Mouse (Mus musculus) C2C12 (cell line): ENCODE data around the gene Tbc1d2.

Source experiments
- CEBPB ChIP-seq: IDR thresholded peaks from one replicate; pipeline ENCODE4 v1.6.1; 2011; ENCODE audit warnings: low read depth, mild to moderate bottlenecking, control low read depth, moderate library complexity
- CTCF ChIP-seq: IDR thresholded peaks from one replicate; pipeline ENCODE4 v1.5.1; 2011; ENCODE audit not compliant: control insufficient read depth, insufficient read depth, insufficient read length

DNA sequence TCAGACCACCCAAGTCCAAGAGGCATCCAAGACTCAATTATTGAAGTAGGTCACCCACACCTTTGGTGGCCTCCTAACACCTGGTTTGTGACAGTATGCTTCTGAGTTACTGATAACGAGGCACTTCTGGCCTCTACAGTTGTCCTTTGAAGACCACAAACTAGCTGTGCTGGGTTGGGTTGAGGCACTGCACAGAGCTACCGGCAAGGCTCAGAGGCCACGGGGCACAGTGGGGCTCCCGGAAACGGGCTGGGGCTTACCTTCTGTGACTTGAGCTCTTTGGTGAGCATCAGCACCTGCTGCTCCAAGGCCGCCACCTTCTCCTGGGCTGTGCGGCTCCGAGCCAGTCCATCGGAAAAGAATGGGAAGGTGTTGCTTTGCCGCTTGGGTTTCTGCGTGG lies 21.9 kb downstream of the Tbc1d2 start:
- TF ChIP-seq CTCF (no peak), CEBPB (no peak)
